Mouse (Mus musculus): ENCODE measurements around the gene Agfg1. TPM values are rescaled to one million over a fixed set of nuclear protein-coding genes. Genes with fewer than 3 reads are reported as not detected.
A peak's percentile ranks its signal among the peaks of the same experiment; 100 is the strongest.
"Not testable (repeated sequence)": the region's sequence is repeated elsewhere in the genome, so short reads cannot be mapped to it uniquely, and the experiment has no call there.

Agfg1 gene
- total RNA-seq, 1 experiment, result 66.6 TPM

DNA sequence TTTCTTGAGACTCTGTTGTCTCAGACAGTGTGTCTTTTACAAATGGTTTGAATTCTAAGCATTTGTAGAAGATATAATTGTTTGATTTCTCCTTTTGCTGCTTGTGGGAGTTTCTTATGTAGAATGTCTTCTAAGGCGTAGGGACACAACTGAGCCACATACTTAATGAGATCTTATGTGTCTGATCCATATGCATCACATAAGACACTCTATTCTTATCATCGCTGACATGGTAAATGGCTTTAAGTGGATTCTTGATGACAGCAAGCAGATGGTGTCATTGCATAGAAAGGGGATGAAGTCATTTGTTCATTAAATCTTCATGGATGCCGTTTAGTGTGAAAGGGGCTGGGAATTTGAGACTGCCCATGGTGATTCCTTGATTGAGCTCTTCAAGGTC is 66.6 kb downstream of the Agfg1 start:
- no peaks in the 10 kb centered on the region for H3K4me1 ChIP-seq (ENCODE audit: control insufficient read depth in 2 of 2, insufficient read depth in 2 of 2, low read length in 2 of 2, poor library complexity in 1 of 2)
- peaks cover 5% of the 10 kb centered on the region; the same call in 1 of the 2 replicates for H3K36me3 ChIP-seq (ENCODE audit: control insufficient read depth, insufficient read depth, low read length, poor library complexity, severe bottlenecking)
- DNase-seq (ENCODE audit: low read depth, low spot score), result no peak
- in situ Hi-C loops (cut with MboI; ENCODE audit: low sequenced_read_pairs in 2 of 2, unreplicated experiment in 2 of 2), result no loop called here
- H3K9me3 ChIP-seq (ENCODE audit: control insufficient read depth, insufficient read depth, low read depth, low read length), result no peaks in the 10 kb centered on the region
- no peak overlapping the region for H3K9ac ChIP-seq (ENCODE audit: insufficient read depth, low read depth, low read length, poor library complexity, severe bottlenecking)
- H3K4me3 ChIP-seq (ENCODE audit: insufficient read depth in 1 of 2, low read depth in 1 of 2, low read length in 2 of 2, poor library complexity in 1 of 2, severe bottlenecking in 1 of 2), result no peak overlapping the region
- TF ChIP-seq CHD2 (IDR thresholded peaks at IDR 0.05; ENCODE audit: low read depth, low read length) (no peak), MAFK (IDR thresholded peaks at IDR 0.05; ENCODE audit: insufficient read depth, low read depth, low read length) (no peak), HCFC1 (IDR thresholded peaks at IDR 0.05; ENCODE audit: borderline replicate concordance, insufficient read depth, low read length) (no peak), ZC3H11A (IDR thresholded peaks at IDR 0.05; ENCODE audit: borderline replicate concordance, low read depth, low read length) (no peak), ZNF384 (IDR thresholded peaks at IDR 0.05; ENCODE audit: low read depth, low read length) (no peak)
- H3K27ac ChIP-seq (ENCODE audit: insufficient read depth, low read depth, low read length, poor library complexity, severe bottlenecking), result no peak overlapping the region

DNA sequence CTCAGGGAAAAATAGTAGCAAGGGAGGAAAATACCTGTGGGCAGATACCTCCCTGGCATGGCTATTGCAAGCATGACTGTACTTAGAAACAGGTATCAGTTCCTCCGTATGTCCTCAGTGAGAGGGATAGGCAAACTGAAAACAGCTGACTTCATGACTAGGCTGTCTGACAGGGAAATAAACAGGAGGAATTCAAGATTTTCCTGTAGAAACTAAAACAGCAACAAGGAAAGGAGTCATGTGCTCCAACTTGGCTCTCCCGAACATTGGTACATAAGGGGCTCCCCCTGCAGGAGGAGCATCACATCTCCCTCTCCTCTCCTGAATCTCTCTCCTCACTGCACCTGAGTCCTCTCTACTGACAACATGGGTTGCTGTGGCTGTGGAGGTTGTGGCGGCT is 73.7 kb downstream of the Agfg1 start, which contains the start of gene A030005L19Rik:
Gene A030005L19Rik, plus strand, starts transcription at position 301 of the 400 bp plus-strand sequence.
- Histone ChIP-seq H3K4me3 (ENCODE audit: insufficient read depth in 1 of 2, low read depth in 1 of 2, low read length in 2 of 2, poor library complexity in 1 of 2, severe bottlenecking in 1 of 2) (no peak within 1 kb of the TSS), H3K9me3 (ENCODE audit: control insufficient read depth, insufficient read depth, low read depth, low read length) (no peaks in the 10 kb centered on the region), H3K9ac (ENCODE audit: insufficient read depth, low read depth, low read length, poor library complexity, severe bottlenecking) (no peak within 1 kb of the TSS), H3K27ac (ENCODE audit: insufficient read depth, low read depth, low read length, poor library complexity, severe bottlenecking) (no peak within 1 kb of the TSS), H3K4me1 (ENCODE audit: control insufficient read depth in 2 of 2, insufficient read depth in 2 of 2, low read length in 2 of 2, poor library complexity in 1 of 2) (no peaks in the 10 kb centered on the region), H3K36me3 (ENCODE audit: control insufficient read depth, insufficient read depth, low read length, poor library complexity, severe bottlenecking) (no peaks in the 10 kb centered on the region)
- in situ Hi-C loops (cut with MboI; ENCODE audit: low sequenced_read_pairs in 2 of 2, unreplicated experiment in 2 of 2), result no loop called here
- DNase-seq (ENCODE audit: low read depth, low spot score), result no peak
- TF ChIP-seq HCFC1 (IDR thresholded peaks at IDR 0.05; ENCODE audit: borderline replicate concordance, insufficient read depth, low read length), result no peak
- TF ChIP-seq MAFK (IDR thresholded peaks at IDR 0.05; ENCODE audit: insufficient read depth, low read depth, low read length), result no peak
- TF ChIP-seq ZC3H11A (IDR thresholded peaks at IDR 0.05; ENCODE audit: borderline replicate concordance, low read depth, low read length), result no peak
- no peak for TF ChIP-seq CHD2 (IDR thresholded peaks at IDR 0.05; ENCODE audit: low read depth, low read length)
- no peak for TF ChIP-seq ZNF384 (IDR thresholded peaks at IDR 0.05; ENCODE audit: low read depth, low read length)

GRCm38 (mm10) chr1:82913434-82913833 is 74.2 kb downstream of the Agfg1 start:
- DNase-seq (ENCODE audit: low read depth, low spot score); H3K4me3 ChIP-seq (ENCODE audit: insufficient read depth in 1 of 2, low read depth in 1 of 2, low read length in 2 of 2, poor library complexity in 1 of 2, severe bottlenecking in 1 of 2); H3K27ac ChIP-seq (ENCODE audit: insufficient read depth, low read depth, low read length, poor library complexity, severe bottlenecking); H3K9me3 ChIP-seq (ENCODE audit: control insufficient read depth, insufficient read depth, low read depth, low read length); H3K36me3 ChIP-seq (ENCODE audit: control insufficient read depth, insufficient read depth, low read length, poor library complexity, severe bottlenecking); in situ Hi-C loops (cut with MboI; ENCODE audit: low sequenced_read_pairs in 2 of 2, unreplicated experiment in 2 of 2); H3K9ac ChIP-seq (ENCODE audit: insufficient read depth, low read depth, low read length, poor library complexity, severe bottlenecking); H3K4me1 ChIP-seq (ENCODE audit: control insufficient read depth in 2 of 2, insufficient read depth in 2 of 2, low read length in 2 of 2, poor library complexity in 1 of 2): not testable (repeated sequence)

DNA sequence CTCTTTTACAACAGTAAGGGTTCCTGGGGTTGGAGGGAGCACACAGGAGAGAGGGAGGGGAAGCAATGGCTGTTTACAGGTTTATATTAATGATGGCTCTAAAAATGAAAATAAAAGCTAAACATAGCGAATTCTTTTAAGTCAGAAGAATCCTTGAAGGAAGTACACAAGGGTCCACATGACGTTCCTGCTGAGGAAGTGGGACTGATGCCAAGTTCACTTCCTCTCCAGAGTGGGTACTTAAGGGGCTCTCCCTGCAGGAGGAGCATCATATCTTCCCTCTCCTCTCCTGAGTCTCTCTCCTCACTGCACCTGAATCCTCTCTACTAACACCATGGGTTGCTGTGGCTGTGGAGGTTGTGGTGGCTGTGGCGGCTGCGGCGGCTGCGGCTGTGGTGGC is 85.4 kb downstream of the Agfg1 start, which contains the start of gene A030014E15Rik:
Gene A030014E15Rik, plus strand, starts transcription at position 268 of the 400 bp plus-strand sequence.
- no peaks in the 10 kb centered on the region for H3K4me1 ChIP-seq (ENCODE audit: control insufficient read depth in 2 of 2, insufficient read depth in 2 of 2, low read length in 2 of 2, poor library complexity in 1 of 2)
- DNase-seq (ENCODE audit: low read depth, low spot score), result no peak
- in situ Hi-C loops (cut with MboI; ENCODE audit: low sequenced_read_pairs in 2 of 2, unreplicated experiment in 2 of 2), result no loop called here

DNA sequence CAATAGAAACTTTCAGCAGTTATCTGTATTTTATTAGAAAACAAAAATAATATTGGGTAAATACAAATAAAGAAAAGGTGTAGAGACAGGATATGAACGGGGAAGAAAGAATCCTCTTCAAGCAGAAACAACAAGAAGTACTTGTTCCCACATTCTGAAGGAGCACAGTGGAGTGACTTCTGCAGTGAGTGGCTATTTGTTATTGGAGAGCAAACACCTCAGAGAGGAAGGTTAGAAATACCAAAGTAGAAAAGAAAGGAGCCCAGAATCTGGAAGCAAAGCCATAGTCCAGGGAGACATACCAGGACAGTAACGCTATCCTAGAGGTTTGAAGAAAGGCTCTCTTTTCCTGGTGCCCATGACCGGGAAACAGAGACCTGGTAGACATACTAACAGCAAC is 91.3 kb downstream of the Agfg1 start:
- H3K9ac ChIP-seq (ENCODE audit: insufficient read depth, low read depth, low read length, poor library complexity, severe bottlenecking); DNase-seq (ENCODE audit: low read depth, low spot score); H3K27ac ChIP-seq (ENCODE audit: insufficient read depth, low read depth, low read length, poor library complexity, severe bottlenecking); H3K36me3 ChIP-seq (ENCODE audit: control insufficient read depth, insufficient read depth, low read length, poor library complexity, severe bottlenecking); in situ Hi-C loops (cut with MboI; ENCODE audit: low sequenced_read_pairs in 2 of 2, unreplicated experiment in 2 of 2); H3K9me3 ChIP-seq (ENCODE audit: control insufficient read depth, insufficient read depth, low read depth, low read length); H3K4me1 ChIP-seq (ENCODE audit: control insufficient read depth in 2 of 2, insufficient read depth in 2 of 2, low read length in 2 of 2, poor library complexity in 1 of 2); H3K4me3 ChIP-seq (ENCODE audit: insufficient read depth in 1 of 2, low read depth in 1 of 2, low read length in 2 of 2, poor library complexity in 1 of 2, severe bottlenecking in 1 of 2): not testable (repeated sequence)

More for the DNA sequence above, 85.4 kb downstream of the Agfg1 start, which contains the start of gene A030014E15Rik:
- TF ChIP-seq CHD2 (IDR thresholded peaks at IDR 0.05; ENCODE audit: low read depth, low read length), result no peak
- TF ChIP-seq ZC3H11A (IDR thresholded peaks at IDR 0.05; ENCODE audit: borderline replicate concordance, low read depth, low read length), result no peak
- no peak for TF ChIP-seq HCFC1 (IDR thresholded peaks at IDR 0.05; ENCODE audit: borderline replicate concordance, insufficient read depth, low read length)
- no peak for TF ChIP-seq ZNF384 (IDR thresholded peaks at IDR 0.05; ENCODE audit: low read depth, low read length)
- TF ChIP-seq MAFK (IDR thresholded peaks at IDR 0.05; ENCODE audit: insufficient read depth, low read depth, low read length), result no peak
- H3K36me3 ChIP-seq (ENCODE audit: control insufficient read depth, insufficient read depth, low read length, poor library complexity, severe bottlenecking), result no peaks in the 10 kb centered on the region
- H3K9ac ChIP-seq (ENCODE audit: insufficient read depth, low read depth, low read length, poor library complexity, severe bottlenecking), result no peak within 1 kb of the TSS
- H3K27ac ChIP-seq (ENCODE audit: insufficient read depth, low read depth, low read length, poor library complexity, severe bottlenecking), result no peak within 1 kb of the TSS
- H3K9me3 ChIP-seq (ENCODE audit: control insufficient read depth, insufficient read depth, low read depth, low read length), result no peaks in the 10 kb centered on the region
- H3K4me3 ChIP-seq (ENCODE audit: insufficient read depth in 1 of 2, low read depth in 1 of 2, low read length in 2 of 2, poor library complexity in 1 of 2, severe bottlenecking in 1 of 2), result peak within 1 kb of the TSS; percentile 52 to 57; a peak in 3 of 4 replicates

- H3K4me1 ChIP-seq (ENCODE audit: control insufficient read depth in 2 of 2, insufficient read depth in 2 of 2, low read length in 2 of 2, poor library complexity in 1 of 2); H3K9me3 ChIP-seq (ENCODE audit: control insufficient read depth, insufficient read depth, low read depth, low read length); DNase-seq (ENCODE audit: low read depth, low spot score); H3K4me3 ChIP-seq (ENCODE audit: insufficient read depth in 1 of 2, low read depth in 1 of 2, low read length in 2 of 2, poor library complexity in 1 of 2, severe bottlenecking in 1 of 2); H3K36me3 ChIP-seq (ENCODE audit: control insufficient read depth, insufficient read depth, low read length, poor library complexity, severe bottlenecking); in situ Hi-C loops (cut with MboI; ENCODE audit: low sequenced_read_pairs in 2 of 2, unreplicated experiment in 2 of 2); H3K27ac ChIP-seq (ENCODE audit: insufficient read depth, low read depth, low read length, poor library complexity, severe bottlenecking); H3K9ac ChIP-seq (ENCODE audit: insufficient read depth, low read depth, low read length, poor library complexity, severe bottlenecking): not testable (repeated sequence)
These were observed 92.0 kb downstream of the Agfg1 start, which contains the start of gene Gm6217 for GRCm38 (mm10) chr1:82931326-82931725. Gm6217 (minus strand) TSS chr1:82931399.

Measured in ES-E14 (cell line).